Mouse (Mus musculus): Measurements from ENCODE around the gene Zc3h10. TPM values are rescaled to one million over a fixed set of nuclear protein-coding genes. Genes with fewer than 3 reads are reported as not detected.
A peak's percentile ranks its signal among the peaks of the same experiment; 100 is the strongest.
"Not testable (repeated sequence)": the region's sequence is repeated elsewhere in the genome, so short reads cannot be mapped to it uniquely, and the experiment has no call there.

Zc3h10 gene
- polyA plus RNA-seq, 1 experiment: 9.8 TPM

- H3K4me3 ChIP-seq (replicated peaks; ENCODE audit: control insufficient read depth, low read depth, low read length): peak within 1 kb of the TSS; percentile 76
- under 1% methylated on average over 31 of the region's 31 CpGs for WGBS
- H3K27ac ChIP-seq (ENCODE audit: control insufficient read depth, insufficient read depth, low read depth, low read length, poor library complexity): peak within 1 kb of the TSS; percentile 82
- no peaks in the 10 kb centered on the region; the same call in 1 of the 2 replicates for H3K4me1 ChIP-seq (ENCODE audit: control insufficient read depth, insufficient read depth, low read length)
- TF ChIP-seq POLR2A (IDR thresholded peaks at IDR 0.05; ENCODE audit: borderline replicate concordance, control insufficient read depth, low read depth, low read length) (peak; percentile 91), CTCF (IDR thresholded peaks at IDR 0.05; ENCODE audit: control insufficient read depth, insufficient read depth, low read length) (no peak)
These were observed 1.5 kb upstream of the Zc3h10 start, which contains the start of gene Rpl41 for GRCm38 (mm10) chr10:128548947-128549681. Gene Rpl41, minus strand, starts transcription at chr10:128549305.

- Histone ChIP-seq H3K27ac (ENCODE audit: control insufficient read depth, insufficient read depth, low read depth, low read length, poor library complexity) (peak overlapping the region; percentile 92), H3K4me3 (replicated peaks; ENCODE audit: control insufficient read depth, low read depth, low read length) (peak overlapping the region; percentile 83)
- not testable (repeated sequence) for H3K4me1 ChIP-seq (ENCODE audit: control insufficient read depth, insufficient read depth, low read length)
- WGBS: 2% methylated on average over 30 of the region's 30 CpGs
These were observed 647 bp upstream of the Zc3h10 start for GRCm38 (mm10) chr10:128548051-128548791.

GRCm38 (mm10) chr10:128546787-128547186 lies 787 bp downstream of the Zc3h10 start:
- WGBS: 4% methylated on average over 7 of the region's 7 CpGs
- Histone ChIP-seq H3K27ac (ENCODE audit: control insufficient read depth, insufficient read depth, low read depth, low read length, poor library complexity) (peak overlapping the region; percentile 92), H3K4me1 (ENCODE audit: control insufficient read depth, insufficient read depth, low read length) (no peaks in the 10 kb centered on the region; the same call in 1 of the 2 replicates), H3K4me3 (replicated peaks; ENCODE audit: control insufficient read depth, low read depth, low read length) (peak overlapping the region; percentile 83)
- TF ChIP-seq CTCF (IDR thresholded peaks at IDR 0.05; ENCODE audit: control insufficient read depth, insufficient read depth, low read length) (no peak), POLR2A (IDR thresholded peaks at IDR 0.05; ENCODE audit: borderline replicate concordance, control insufficient read depth, low read depth, low read length) (no peak)

- Histone ChIP-seq H3K27ac (ENCODE audit: control insufficient read depth, insufficient read depth, low read depth, low read length, poor library complexity) (no peak overlapping the region), H3K4me1 (ENCODE audit: control insufficient read depth, insufficient read depth, low read length) (no peaks in the 10 kb centered on the region; the same call in 1 of the 2 replicates), H3K4me3 (replicated peaks; ENCODE audit: control insufficient read depth, low read depth, low read length) (peak overlapping the region; percentile 12)
- under 1% methylated on average over 4 of the region's 4 CpGs for WGBS
- TF ChIP-seq CTCF (IDR thresholded peaks at IDR 0.05; ENCODE audit: control insufficient read depth, insufficient read depth, low read length): no peak
- TF ChIP-seq POLR2A (IDR thresholded peaks at IDR 0.05; ENCODE audit: borderline replicate concordance, control insufficient read depth, low read depth, low read length): no peak
These were observed 1.2 kb downstream of the Zc3h10 start for GRCm38 (mm10) chr10:128546361-128546760.

GRCm38 (mm10) chr10:128545570-128545898 lies 2.0 kb downstream of the Zc3h10 start:
- TF ChIP-seq POLR2A (IDR thresholded peaks at IDR 0.05; ENCODE audit: borderline replicate concordance, control insufficient read depth, low read depth, low read length): no peak
- TF ChIP-seq CTCF (IDR thresholded peaks at IDR 0.05; ENCODE audit: control insufficient read depth, insufficient read depth, low read length): no peak
- no peaks in the 10 kb centered on the region; the same call in 1 of the 2 replicates for H3K4me1 ChIP-seq (ENCODE audit: control insufficient read depth, insufficient read depth, low read length)
- WGBS: 88% methylated on average over 3 of the region's 3 CpGs
- H3K4me3 ChIP-seq (replicated peaks; ENCODE audit: control insufficient read depth, low read depth, low read length): no peak overlapping the region
- H3K27ac ChIP-seq (ENCODE audit: control insufficient read depth, insufficient read depth, low read depth, low read length, poor library complexity): no peak overlapping the region

GRCm38 (mm10) chr10:128544674-128545569 lies 2.7 kb downstream of the Zc3h10 start:
- no peaks in the 10 kb centered on the region; the same call in 1 of the 2 replicates for H3K4me1 ChIP-seq (ENCODE audit: control insufficient read depth, insufficient read depth, low read length)
- TF ChIP-seq CTCF (IDR thresholded peaks at IDR 0.05; ENCODE audit: control insufficient read depth, insufficient read depth, low read length) (no peak), POLR2A (IDR thresholded peaks at IDR 0.05; ENCODE audit: borderline replicate concordance, control insufficient read depth, low read depth, low read length) (no peak)
- no peak overlapping the region for H3K27ac ChIP-seq (ENCODE audit: control insufficient read depth, insufficient read depth, low read depth, low read length, poor library complexity)
- H3K4me3 ChIP-seq (replicated peaks; ENCODE audit: control insufficient read depth, low read depth, low read length): no peak overlapping the region
- WGBS: 91% methylated on average over 37 of the region's 37 CpGs

- H3K27ac ChIP-seq (ENCODE audit: control insufficient read depth, insufficient read depth, low read depth, low read length, poor library complexity): no peak overlapping the region
- no peaks in the 10 kb centered on the region for H3K4me1 ChIP-seq (ENCODE audit: control insufficient read depth, insufficient read depth, low read length)
- WGBS: 95% methylated on average over 15 of the region's 15 CpGs
- H3K4me3 ChIP-seq (replicated peaks; ENCODE audit: control insufficient read depth, low read depth, low read length): no peak overlapping the region
- no peak for TF ChIP-seq POLR2A (IDR thresholded peaks at IDR 0.05; ENCODE audit: borderline replicate concordance, control insufficient read depth, low read depth, low read length)
These were observed 3.4 kb downstream of the Zc3h10 start for GRCm38 (mm10) chr10:128544151-128544657.

GRCm38 (mm10) chr10:128543100-128543499 lies 4.5 kb downstream of the Zc3h10 start:
- TF ChIP-seq POLR2A (IDR thresholded peaks at IDR 0.05; ENCODE audit: borderline replicate concordance, control insufficient read depth, low read depth, low read length) (no peak), CTCF (IDR thresholded peaks at IDR 0.05; ENCODE audit: control insufficient read depth, insufficient read depth, low read length) (no peak)
- H3K4me1 ChIP-seq (ENCODE audit: control insufficient read depth, insufficient read depth, low read length): no peaks in the 10 kb centered on the region
- H3K27ac ChIP-seq (ENCODE audit: control insufficient read depth, insufficient read depth, low read depth, low read length, poor library complexity): no peak overlapping the region
- 84% methylated on average over 2 of the region's 2 CpGs for WGBS
- no peak overlapping the region for H3K4me3 ChIP-seq (replicated peaks; ENCODE audit: control insufficient read depth, low read depth, low read length)

Measured in bone marrow, adult 2 months (tissue).